Mouse (Mus musculus): ENCODE data around the gene Sipa1. TPM values are rescaled to one million over a fixed set of nuclear protein-coding genes. Genes with fewer than 3 reads are reported as not detected.

The Sipa1 gene
- polyA plus RNA-seq, 1 experiment from 2014 or later, result 17.0 TPM

DNA sequence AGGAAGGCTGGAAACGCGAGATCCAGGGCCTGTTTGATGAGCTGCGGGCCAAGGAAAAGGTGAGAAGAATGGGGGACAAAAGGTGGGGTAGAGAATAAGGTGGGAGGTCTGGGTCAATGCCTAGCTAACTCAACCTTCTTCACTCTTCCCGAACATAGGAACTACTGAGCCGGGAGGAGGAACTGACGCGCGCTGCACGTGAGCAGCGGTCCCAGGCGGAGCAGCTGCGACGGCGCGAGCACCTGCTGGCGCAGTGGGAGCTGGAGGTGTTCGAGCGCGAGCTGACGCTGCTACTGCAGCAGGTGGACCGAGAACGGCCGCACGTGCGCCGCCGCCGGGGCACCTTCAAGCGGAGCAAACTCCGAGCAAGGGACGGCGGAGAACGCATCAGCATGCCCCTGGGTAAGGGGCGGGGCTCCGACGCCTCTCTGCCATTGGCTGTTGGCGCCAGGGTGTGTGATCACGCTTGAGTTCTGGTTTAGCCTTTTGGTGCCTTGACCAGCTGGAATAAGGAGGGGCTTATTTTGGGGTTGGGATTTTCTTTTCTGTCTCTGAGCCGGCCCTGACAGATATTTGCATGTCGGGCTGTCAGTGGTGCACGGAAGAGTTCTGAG is 32.4 kb upstream of the Sipa1 start:
- peak; percentile 57 for DNase-seq (ENCODE audit: low spot score)
- peaks cover 18% of the 10 kb centered on the region for H3K36me3 ChIP-seq (ENCODE audit: control insufficient read depth, insufficient read depth, low read length)
- no peaks in the 10 kb centered on the region for H3K27me3 ChIP-seq (ENCODE audit: control insufficient read depth, insufficient read depth, low read length)
- H3K27ac ChIP-seq (ENCODE audit: low read depth, low read length), result no peak overlapping the region
- H3K9ac ChIP-seq (ENCODE audit: low read length), result peak overlapping the region; percentile 33; the same call in 1 of the 2 replicates
- ATAC-seq (ENCODE audit: insufficient read depth, low FRiP score, low TSS enrichment), result peak; percentile 45; the same call in 1 of the 2 replicates
- H3K9me3 ChIP-seq (ENCODE audit: control insufficient read depth, low read length), result no peaks in the 10 kb centered on the region
- 6% methylated on average over 41 of the region's 41 CpGs for WGBS
- H3K4me1 ChIP-seq (ENCODE audit: control insufficient read depth, insufficient read depth, low read length), result peaks cover 15% of the 10 kb centered on the region
- H3K4me2 ChIP-seq (ENCODE audit: low read depth), result peak overlapping the region; percentile 48
- peak overlapping the region; percentile 20; the same call in 1 of the 2 replicates for H3K4me3 ChIP-seq (ENCODE audit: low read depth, low read length)

GRCm38 (mm10) chr19:5693801-5694200 is 30.3 kb upstream of the Sipa1 start:
- Histone ChIP-seq H3K9me3 (ENCODE audit: control insufficient read depth, low read length) (no peaks in the 10 kb centered on the region), H3K27me3 (ENCODE audit: control insufficient read depth, insufficient read depth, low read length) (no peaks in the 10 kb centered on the region), H3K4me3 (ENCODE audit: low read depth, low read length) (no peak overlapping the region), H3K4me2 (ENCODE audit: low read depth) (no peak overlapping the region), H3K9ac (ENCODE audit: low read length) (no peak overlapping the region), H3K36me3 (ENCODE audit: control insufficient read depth, insufficient read depth, low read length) (peaks cover 11% of the 10 kb centered on the region), H3K4me1 (ENCODE audit: control insufficient read depth, insufficient read depth, low read length) (peaks cover 27% of the 10 kb centered on the region), H3K27ac (ENCODE audit: low read depth, low read length) (no peak overlapping the region)
- DNase-seq (ENCODE audit: low spot score) (no peak), ATAC-seq (ENCODE audit: insufficient read depth, low FRiP score, low TSS enrichment) (no peak)
- WGBS, result 87% methylated on average over 6 of the region's 6 CpGs

DNA sequence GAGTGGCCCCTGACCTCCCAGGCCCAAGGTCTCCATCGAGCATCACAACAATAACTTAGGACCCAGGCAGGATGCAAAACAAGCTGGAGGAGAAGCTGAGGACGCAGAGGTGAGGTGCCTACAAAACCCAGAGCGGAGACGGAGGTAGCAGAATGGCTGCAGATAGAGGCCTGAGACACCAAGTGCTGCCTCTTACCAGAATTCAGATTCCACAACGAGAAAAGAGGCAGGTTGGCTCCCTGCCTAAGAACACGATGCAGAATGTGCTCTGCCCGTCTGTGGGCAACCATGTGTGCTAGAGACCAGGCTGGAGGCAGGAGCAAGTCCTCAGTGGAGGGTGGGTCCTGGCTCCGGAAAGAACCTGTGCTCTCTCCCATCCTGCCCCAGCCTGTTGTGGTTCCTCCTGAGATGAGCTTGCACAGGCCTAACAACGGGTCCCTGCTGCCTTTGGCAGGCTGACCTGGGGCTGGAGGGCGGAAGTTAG is 29.4 kb upstream of the Sipa1 start:
- Histone ChIP-seq H3K4me1 (ENCODE audit: control insufficient read depth, insufficient read depth, low read length) (peaks cover 27% of the 10 kb centered on the region), H3K27me3 (ENCODE audit: control insufficient read depth, insufficient read depth, low read length) (no peaks in the 10 kb centered on the region), H3K4me2 (ENCODE audit: low read depth) (peak overlapping the region; percentile 99)

DNA sequence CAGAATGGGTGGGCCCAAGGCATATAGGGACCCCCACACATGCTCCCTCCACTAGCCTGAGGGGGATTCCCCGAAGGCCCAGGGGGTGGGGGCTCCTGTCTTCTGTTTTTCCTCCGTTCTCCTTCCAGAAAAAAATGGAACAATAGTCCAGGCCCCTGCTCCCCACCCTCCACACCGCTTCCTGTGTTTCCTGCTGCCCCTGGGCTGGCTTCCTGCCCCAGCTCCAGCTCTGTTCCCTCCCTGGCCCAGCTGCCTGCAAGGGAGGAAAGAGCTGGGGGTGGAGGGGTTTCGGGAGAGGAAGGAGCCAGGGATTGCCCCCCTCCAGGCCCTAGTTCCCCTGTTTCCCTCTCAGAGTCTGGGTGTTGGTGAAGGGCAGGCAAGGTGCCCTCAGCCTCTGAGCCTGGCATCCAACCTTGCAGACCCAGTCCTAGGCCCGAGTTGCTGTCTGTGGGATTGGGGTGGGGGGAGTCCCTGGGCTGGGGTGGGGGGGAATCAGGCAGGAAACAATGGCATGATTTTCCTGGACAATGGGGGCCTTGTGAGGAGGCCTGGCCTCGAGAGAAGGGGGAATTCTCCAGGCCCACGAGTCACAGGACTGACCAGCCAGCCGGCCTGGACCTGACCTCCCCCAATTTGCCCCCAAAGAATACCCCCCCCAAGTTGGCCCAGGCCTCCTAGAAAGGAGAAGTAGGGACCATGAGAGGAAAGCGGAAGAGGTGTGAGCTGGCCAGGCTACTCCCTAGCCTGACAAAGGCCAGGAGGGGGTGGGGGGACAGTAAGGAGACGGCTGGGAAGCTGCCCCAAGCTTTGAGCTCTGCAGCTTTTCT is 28.8 kb upstream of the Sipa1 start:
- 77% methylated on average over 10 of the region's 10 CpGs for WGBS
- H3K27ac ChIP-seq (ENCODE audit: low read depth, low read length), result no peak overlapping the region

More for the DNA sequence above, 29.4 kb upstream of the Sipa1 start:
- WGBS, result 85% methylated on average over 10 of the region's 10 CpGs
- no peak overlapping the region; the same call in 1 of the 2 replicates for H3K9ac ChIP-seq (ENCODE audit: low read length)
- no peaks in the 10 kb centered on the region for H3K9me3 ChIP-seq (ENCODE audit: control insufficient read depth, low read length)
- no peak for DNase-seq (ENCODE audit: low spot score)
- H3K27ac ChIP-seq (ENCODE audit: low read depth, low read length), result no peak overlapping the region; the same call in 1 of the 2 replicates
- H3K36me3 ChIP-seq (ENCODE audit: control insufficient read depth, insufficient read depth, low read length), result peaks cover 10% of the 10 kb centered on the region
- no peak overlapping the region for H3K4me3 ChIP-seq (ENCODE audit: low read depth, low read length)
- no peak for ATAC-seq (ENCODE audit: insufficient read depth, low FRiP score, low TSS enrichment)

GRCm38 (mm10) chr19:5691601-5692000 is 28.1 kb upstream of the Sipa1 start:
- H3K36me3 ChIP-seq (ENCODE audit: control insufficient read depth, insufficient read depth, low read length), result peaks cover 4% of the 10 kb centered on the region
- WGBS, result 89% methylated on average over 5 of the region's 5 CpGs

More for the DNA sequence above, 28.8 kb upstream of the Sipa1 start:
- Histone ChIP-seq H3K9me3 (ENCODE audit: control insufficient read depth, low read length) (no peaks in the 10 kb centered on the region), H3K36me3 (ENCODE audit: control insufficient read depth, insufficient read depth, low read length) (peaks cover 7% of the 10 kb centered on the region), H3K4me3 (ENCODE audit: low read depth, low read length) (peak overlapping the region; percentile 12), H3K4me1 (ENCODE audit: control insufficient read depth, insufficient read depth, low read length) (peaks cover 32% of the 10 kb centered on the region), H3K27me3 (ENCODE audit: control insufficient read depth, insufficient read depth, low read length) (no peaks in the 10 kb centered on the region), H3K4me2 (ENCODE audit: low read depth) (peak overlapping the region; percentile 99), H3K9ac (ENCODE audit: low read length) (peak overlapping the region; percentile 54)
- DNase-seq (ENCODE audit: low spot score) (no peak), ATAC-seq (ENCODE audit: insufficient read depth, low FRiP score, low TSS enrichment) (no peak)

GRCm38 (mm10) chr19:5690343-5690735 is 26.8 kb upstream of the Sipa1 start:
- no peaks in the 10 kb centered on the region for H3K27me3 ChIP-seq (ENCODE audit: control insufficient read depth, insufficient read depth, low read length)
- peaks cover 34% of the 10 kb centered on the region for H3K4me1 ChIP-seq (ENCODE audit: control insufficient read depth, insufficient read depth, low read length)
- H3K9me3 ChIP-seq (ENCODE audit: control insufficient read depth, low read length), result no peaks in the 10 kb centered on the region
- no peak for DNase-seq (ENCODE audit: low spot score)
- no peak for ATAC-seq (ENCODE audit: insufficient read depth, low FRiP score, low TSS enrichment)
- H3K36me3 ChIP-seq (ENCODE audit: control insufficient read depth, insufficient read depth, low read length), result peaks cover 6% of the 10 kb centered on the region
- H3K27ac ChIP-seq (ENCODE audit: low read depth, low read length), result peak overlapping the region; percentile 78
- H3K4me3 ChIP-seq (ENCODE audit: low read depth, low read length), result peak overlapping the region; percentile 79
- H3K9ac ChIP-seq (ENCODE audit: low read length), result peak overlapping the region; percentile 80
- WGBS, result 76% methylated on average over 15 of the region's 15 CpGs
- H3K4me2 ChIP-seq (ENCODE audit: low read depth), result peak overlapping the region; percentile 99

More at GRCm38 (mm10) chr19:5691601-5692000, 28.1 kb upstream of the Sipa1 start:
- H3K4me1 ChIP-seq (ENCODE audit: control insufficient read depth, insufficient read depth, low read length), result peaks cover 34% of the 10 kb centered on the region
- DNase-seq (ENCODE audit: low spot score) (no peak), ATAC-seq (ENCODE audit: insufficient read depth, low FRiP score, low TSS enrichment) (no peak)
- H3K4me2 ChIP-seq (ENCODE audit: low read depth), result peak overlapping the region; percentile 99
- H3K4me3 ChIP-seq (ENCODE audit: low read depth, low read length), result peak overlapping the region; percentile 12
- 0 out of 2 replicates have a peak overlapping the region, but pooled peaks have one; percentile 14 for H3K27ac ChIP-seq (ENCODE audit: low read depth, low read length)
- no peaks in the 10 kb centered on the region for H3K9me3 ChIP-seq (ENCODE audit: control insufficient read depth, low read length)
- no peaks in the 10 kb centered on the region for H3K27me3 ChIP-seq (ENCODE audit: control insufficient read depth, insufficient read depth, low read length)
- H3K9ac ChIP-seq (ENCODE audit: low read length), result peak overlapping the region; percentile 54

- H3K27me3 ChIP-seq (ENCODE audit: control insufficient read depth, insufficient read depth, low read length), result no peaks in the 10 kb centered on the region
- H3K9ac ChIP-seq (ENCODE audit: low read length), result peak overlapping the region; percentile 80
- peaks cover 12% of the 10 kb centered on the region for H3K36me3 ChIP-seq (ENCODE audit: control insufficient read depth, insufficient read depth, low read length)
- DNase-seq (ENCODE audit: low spot score), result peak; percentile 76
- H3K27ac ChIP-seq (ENCODE audit: low read depth, low read length), result peak overlapping the region; percentile 78
- H3K4me3 ChIP-seq (ENCODE audit: low read depth, low read length), result peak overlapping the region; percentile 79
- ATAC-seq (ENCODE audit: insufficient read depth, low FRiP score, low TSS enrichment), result 0 out of 2 replicates have a peak, but pooled peaks have one; percentile 17
- H3K4me2 ChIP-seq (ENCODE audit: low read depth), result peak overlapping the region; percentile 99
- WGBS, result 11% methylated on average over 42 of the region's 42 CpGs
- H3K9me3 ChIP-seq (ENCODE audit: control insufficient read depth, low read length), result no peaks in the 10 kb centered on the region
- peaks cover 31% of the 10 kb centered on the region for H3K4me1 ChIP-seq (ENCODE audit: control insufficient read depth, insufficient read depth, low read length)
Observed at GRCm38 (mm10) chr19:5689565-5690342, 26.2 kb upstream of the Sipa1 start.

DNA sequence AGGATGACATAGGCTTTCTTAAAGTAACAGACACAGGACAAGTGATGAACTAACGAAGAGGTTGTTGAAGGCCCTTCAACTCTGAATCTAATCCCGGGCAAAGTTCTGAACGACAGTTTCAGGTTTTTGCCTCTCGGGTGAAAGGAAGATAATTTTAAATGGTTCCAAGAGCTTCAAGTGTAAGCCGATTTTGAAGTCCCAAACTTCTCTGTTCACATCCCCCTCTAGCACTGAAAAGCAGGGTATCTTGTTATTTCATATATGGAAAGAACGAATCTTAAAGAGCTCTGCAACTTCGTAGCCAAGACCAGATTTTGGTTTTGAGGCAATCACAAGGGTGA is 25.6 kb upstream of the Sipa1 start:
- Histone ChIP-seq H3K4me3 (ENCODE audit: low read depth, low read length) (peak overlapping the region; percentile 79), H3K9ac (ENCODE audit: low read length) (peak overlapping the region; percentile 80), H3K36me3 (ENCODE audit: control insufficient read depth, insufficient read depth, low read length) (peaks cover 17% of the 10 kb centered on the region), H3K9me3 (ENCODE audit: control insufficient read depth, low read length) (no peaks in the 10 kb centered on the region), H3K4me2 (ENCODE audit: low read depth) (peak overlapping the region; percentile 99), H3K27me3 (ENCODE audit: control insufficient read depth, insufficient read depth, low read length) (no peaks in the 10 kb centered on the region), H3K27ac (ENCODE audit: low read depth, low read length) (peak overlapping the region; percentile 78; the same call in 1 of the 2 replicates), H3K4me1 (ENCODE audit: control insufficient read depth, insufficient read depth, low read length) (peaks cover 31% of the 10 kb centered on the region)
- WGBS, result 1% methylated on average over 7 of the region's 7 CpGs
- ATAC-seq (ENCODE audit: insufficient read depth, low FRiP score, low TSS enrichment), result no peak
- no peak for DNase-seq (ENCODE audit: low spot score)
